Mouse (Mus musculus): ENCODE measurements around the gene Cnksr3.

Gene Cnksr3

GRCm38 (mm10) chr10:7145614-7146013 lies 66.4 kb downstream of the Cnksr3 start:
- no peak for DNase-seq (ENCODE audit: low spot score)

DNA sequence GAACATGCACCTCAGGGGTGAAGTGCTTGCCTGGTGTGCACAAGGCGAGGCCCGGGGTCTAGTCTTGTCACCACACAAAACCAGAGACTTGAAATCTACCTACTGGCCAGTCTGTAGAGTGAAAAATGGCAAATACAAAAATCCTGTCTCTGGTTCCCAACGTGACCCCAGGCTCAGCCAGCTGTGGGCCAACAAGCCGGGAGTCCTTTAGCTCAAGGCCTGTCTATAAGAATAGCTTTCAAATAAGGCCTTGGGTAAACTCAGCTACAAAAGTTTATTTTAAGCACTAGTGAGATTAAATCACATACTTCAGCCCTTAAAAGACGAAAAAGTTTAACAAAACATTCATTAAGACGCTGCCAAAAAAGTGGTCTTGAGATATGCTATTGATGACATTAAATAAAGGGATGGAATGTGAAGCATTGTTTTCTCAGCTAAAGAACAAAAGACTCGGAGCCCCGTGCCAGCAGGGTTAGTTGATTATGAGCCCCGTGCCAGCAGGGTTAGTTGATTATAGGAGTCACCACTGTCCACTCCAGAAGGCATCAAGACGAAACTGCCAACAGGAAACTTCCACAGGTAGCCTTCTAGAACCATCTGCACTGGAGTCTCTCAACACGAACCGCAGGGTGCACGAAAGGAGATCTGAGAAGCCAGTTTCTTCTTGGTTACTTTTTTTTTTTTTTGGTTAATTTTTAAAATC lies 67.8 kb downstream of the Cnksr3 start:
- DNase-seq (ENCODE audit: low spot score), result no peak

DNA sequence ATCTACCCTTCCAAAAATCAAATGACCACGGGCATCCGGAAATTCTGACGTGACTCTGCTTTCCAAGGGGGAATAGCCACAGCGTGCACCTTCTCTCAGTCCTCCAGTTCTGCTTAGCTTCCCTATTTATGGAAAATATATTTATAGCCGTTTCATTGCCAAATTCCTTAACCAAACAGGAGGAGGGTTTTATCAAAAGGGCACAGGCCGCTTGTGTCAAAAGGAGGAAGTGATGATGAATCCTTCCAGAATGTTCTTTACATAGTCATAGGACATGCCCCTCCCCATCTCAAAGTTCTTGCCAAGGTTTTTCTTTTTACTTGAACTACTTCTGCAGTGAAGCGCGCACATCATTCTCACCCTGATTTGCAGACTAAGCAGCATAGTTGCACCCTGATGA lies 69.8 kb downstream of the Cnksr3 start:
- no peak for DNase-seq (ENCODE audit: low spot score)

GRCm38 (mm10) chr10:7140282-7140681 lies 71.8 kb downstream of the Cnksr3 start:
- DNase-seq (ENCODE audit: low spot score), result no peak

- no peak for DNase-seq (ENCODE audit: low spot score)
Measured at GRCm38 (mm10) chr10:7138049-7138448, 74.0 kb downstream of the Cnksr3 start.

DNA sequence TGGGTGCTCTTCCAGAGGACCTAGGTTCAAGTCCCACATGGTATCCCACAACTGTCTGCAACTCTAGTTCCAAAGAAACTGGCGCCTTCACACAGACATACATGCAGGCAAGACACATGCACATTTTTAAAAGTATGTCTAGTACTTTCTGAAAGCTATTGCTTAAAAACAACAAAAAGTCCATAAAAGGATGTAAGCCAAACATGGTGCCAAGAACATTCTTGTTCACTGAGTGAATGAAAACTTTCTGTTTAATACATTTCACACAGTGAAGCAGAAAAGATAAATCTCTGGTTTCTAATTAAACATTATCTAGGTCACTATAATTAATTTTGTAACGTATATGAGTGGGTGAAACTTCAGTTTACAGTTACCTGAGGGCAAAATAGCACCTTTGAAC lies 76.3 kb downstream of the Cnksr3 start:
- DNase-seq (ENCODE audit: low spot score), result no peak

GRCm38 (mm10) chr10:7133005-7133404 lies 79.0 kb downstream of the Cnksr3 start:
- no peak for DNase-seq (ENCODE audit: low spot score)

DNA sequence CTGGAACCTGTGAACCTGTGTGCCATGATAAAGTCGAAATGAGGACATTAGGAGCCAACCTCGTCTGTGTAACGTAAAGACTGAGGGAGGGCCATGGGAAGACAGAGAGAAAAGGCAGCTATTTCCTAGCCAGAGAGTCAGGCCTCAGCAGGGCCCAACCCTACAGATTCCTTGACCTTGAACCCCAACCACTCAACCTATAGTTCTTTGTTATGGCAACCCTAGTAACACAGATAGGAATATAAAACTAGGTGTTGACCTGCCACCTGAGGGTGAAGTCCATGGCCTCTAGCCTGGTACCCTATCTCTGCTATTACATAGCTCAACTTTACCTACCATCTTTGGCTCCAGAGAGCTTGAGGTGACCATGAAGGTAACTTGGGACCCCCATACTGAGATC lies 80.6 kb downstream of the Cnksr3 start:
- no peak for DNase-seq (ENCODE audit: low spot score)

DNA sequence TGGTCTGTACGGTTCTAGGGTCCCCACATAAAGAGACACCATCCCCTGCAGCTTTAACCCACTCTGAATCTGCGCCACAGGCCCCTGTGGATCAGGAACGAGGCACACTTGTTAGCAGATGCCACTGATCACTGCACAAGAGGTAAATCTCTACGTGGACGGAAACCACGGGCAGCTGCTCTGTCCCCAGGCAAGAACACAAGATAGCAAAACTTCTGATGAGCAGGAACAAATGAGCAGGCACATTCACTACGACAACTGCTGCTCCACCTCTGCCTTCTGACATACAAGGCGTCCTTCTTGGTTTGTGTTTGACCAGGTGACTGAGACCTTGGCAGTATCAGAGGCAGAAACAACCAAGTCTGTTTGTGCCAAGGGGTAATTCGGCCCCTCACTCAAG lies 84.2 kb downstream of the Cnksr3 start:
- no peak for DNase-seq (ENCODE audit: low spot score)

DNA sequence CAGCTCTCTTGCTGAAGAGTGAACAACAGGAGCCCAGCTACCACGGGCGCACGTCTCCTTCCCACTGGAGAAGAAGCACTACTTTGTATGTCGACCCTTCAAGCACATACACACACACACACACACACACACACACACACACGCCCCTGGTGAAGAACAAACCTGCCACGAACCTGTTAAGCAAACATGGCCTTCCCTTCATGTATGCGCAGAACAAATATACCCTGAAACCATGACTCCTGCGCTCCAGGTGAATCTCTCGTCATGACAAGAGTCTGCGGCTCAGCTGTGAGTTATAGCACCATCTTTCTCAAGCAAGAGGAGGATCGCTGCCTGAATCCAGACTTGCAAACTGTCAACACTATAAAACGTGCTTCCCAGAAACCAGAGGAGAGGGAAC lies 85.2 kb downstream of the Cnksr3 start:
- DNase-seq (ENCODE audit: low spot score), result no peak

GRCm38 (mm10) chr10:7126287-7126686 lies 85.8 kb downstream of the Cnksr3 start:
- DNase-seq (ENCODE audit: low spot score), result no peak

GRCm38 (mm10) chr10:7124993-7125392 lies 87.0 kb downstream of the Cnksr3 start:
- peak; percentile 51 for DNase-seq (ENCODE audit: low spot score)

GRCm38 (mm10) chr10:7122294-7122693 lies 89.7 kb downstream of the Cnksr3 start:
- no peak for DNase-seq (ENCODE audit: low spot score)

- no peak for DNase-seq (ENCODE audit: low spot score)
Measured at GRCm38 (mm10) chr10:7120206-7120605, 91.8 kb downstream of the Cnksr3 start.

GRCm38 (mm10) chr10:7118258-7119077 lies 93.6 kb downstream of the Cnksr3 start:
- no peak for DNase-seq (ENCODE audit: low spot score)

DNA sequence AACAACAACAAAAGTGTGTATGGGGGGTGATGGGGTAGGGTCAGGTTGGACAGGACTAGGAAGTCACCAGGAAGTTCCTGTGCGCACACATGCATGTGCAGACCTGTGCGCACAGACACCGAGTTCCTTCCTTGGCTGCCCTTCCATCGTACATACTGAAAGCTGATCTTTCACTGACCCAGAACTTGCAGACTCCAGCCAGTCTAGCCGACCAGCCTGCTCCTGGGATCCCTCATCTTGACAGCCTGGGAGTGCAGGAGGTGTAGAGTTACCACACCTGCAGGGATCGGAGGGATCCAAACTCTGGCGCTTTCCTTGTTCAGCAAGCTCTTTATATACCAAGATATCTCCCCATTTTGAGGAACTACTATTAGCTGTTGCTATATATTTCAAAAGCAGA lies 94.3 kb downstream of the Cnksr3 start:
- DNase-seq (ENCODE audit: low spot score), result no peak

GRCm38 (mm10) chr10:7114796-7115195 lies 97.2 kb downstream of the Cnksr3 start:
- no peak for DNase-seq (ENCODE audit: low spot score)

- no peak for DNase-seq (ENCODE audit: low spot score)
Measured at GRCm38 (mm10) chr10:7113747-7114146, 98.3 kb downstream of the Cnksr3 start.

DNA sequence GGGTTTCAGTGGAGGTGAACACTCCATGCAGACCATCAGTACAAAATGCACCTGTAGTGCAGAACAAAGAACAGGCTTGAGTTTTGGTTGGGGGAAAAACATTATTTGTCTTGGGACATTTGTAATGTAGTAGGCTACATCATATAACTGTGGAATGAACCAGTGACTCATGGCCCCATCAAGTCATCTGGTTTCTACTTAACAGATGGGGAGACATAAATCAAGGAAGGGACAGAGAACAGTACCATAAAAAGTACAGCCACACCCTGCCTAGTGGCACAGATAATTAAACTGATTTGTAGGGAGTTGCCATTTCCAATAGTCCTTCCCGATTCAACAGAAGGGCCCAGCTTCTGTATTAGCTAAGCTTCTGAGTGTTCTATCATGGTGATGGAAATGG lies 98.9 kb downstream of the Cnksr3 start:
- DNase-seq (ENCODE audit: low spot score), result no peak

DNA sequence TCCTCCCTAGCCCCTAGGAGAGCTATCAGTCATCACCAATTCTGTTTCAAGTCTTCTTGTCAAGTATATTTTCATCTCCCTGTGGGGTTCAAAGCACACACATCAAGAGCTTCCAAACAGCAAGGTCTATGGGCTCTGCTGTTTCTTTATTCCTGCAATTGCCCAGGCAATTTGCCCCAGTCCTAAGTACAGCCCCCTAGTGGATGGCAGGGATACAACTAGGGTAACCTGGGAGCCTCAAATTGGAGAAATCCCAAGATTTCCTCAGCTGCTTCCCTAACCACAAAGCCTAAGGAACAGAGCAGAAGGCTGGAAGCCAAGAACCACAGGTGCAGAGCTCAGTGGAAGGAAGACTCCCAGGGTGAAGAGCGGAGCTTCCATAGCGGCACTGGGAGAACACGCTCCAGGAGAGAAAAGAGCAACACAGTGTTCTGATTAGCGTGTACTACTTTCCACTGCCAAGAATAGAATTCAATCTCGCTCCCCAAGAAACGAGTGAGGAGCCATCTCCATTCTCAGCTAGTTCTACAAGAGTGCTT lies 100.5 kb downstream of the Cnksr3 start:
- peak; percentile 17 for DNase-seq (ENCODE audit: low spot score)

- DNase-seq (ENCODE audit: low spot score), result no peak
Measured at GRCm38 (mm10) chr10:7103872-7104271, 108.2 kb downstream of the Cnksr3 start.

DNA sequence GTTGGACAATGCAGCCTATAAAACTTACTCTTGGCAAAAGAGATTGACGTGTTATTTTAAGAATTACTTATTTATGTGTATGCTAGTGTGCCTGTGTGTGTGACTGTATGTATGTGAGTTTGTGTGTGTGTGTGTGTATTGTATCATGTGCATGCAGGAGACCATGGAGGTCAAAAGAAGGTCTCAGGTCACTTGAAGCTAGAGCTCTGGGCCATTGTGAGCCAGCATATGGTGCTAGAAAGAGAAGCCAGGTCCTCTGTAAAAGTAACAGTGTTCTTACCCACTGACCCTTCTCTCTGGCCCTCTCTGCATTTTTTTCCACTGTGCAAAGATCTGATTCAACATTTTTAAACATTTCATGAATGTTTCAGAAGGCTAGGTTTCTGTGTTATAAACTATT lies 134.1 kb downstream of the Cnksr3 start:
- no peak for DNase-seq (ENCODE audit: low spot score)

GRCm38 (mm10) chr10:7077389-7077808 lies 134.6 kb downstream of the Cnksr3 start:
- DNase-seq (ENCODE audit: low spot score), result no peak

Measured in left cerebral cortex, adult 11 months (tissue).